Mouse (Mus musculus) thymus, adult 2 months (tissue): ENCODE data around the gene Smtn.

Experiments used
- CTCF ChIP-seq: fragments of 200-500 bp; IDR thresholded peaks from 2 replicates; pipeline ENCODE4 v1.5.1; 2012; ENCODE audit warnings: mild to moderate bottlenecking, control low read depth, low read length, moderate library complexity, borderline replicate concordance; ENCODE audit not compliant: control insufficient read depth, poor library complexity, insufficient read depth; ENCODE audit errors: extremely low read depth
- POLR2A ChIP-seq: fragments of 200-500 bp; IDR thresholded peaks from 2 replicates; pipeline ENCODE4 v1.6.1; 2012; ENCODE audit warnings: mild to moderate bottlenecking, low read length, control low read depth, moderate library complexity; ENCODE audit not compliant: control insufficient read depth, poor library complexity, insufficient read depth; ENCODE audit errors: extremely low read depth

DNA sequence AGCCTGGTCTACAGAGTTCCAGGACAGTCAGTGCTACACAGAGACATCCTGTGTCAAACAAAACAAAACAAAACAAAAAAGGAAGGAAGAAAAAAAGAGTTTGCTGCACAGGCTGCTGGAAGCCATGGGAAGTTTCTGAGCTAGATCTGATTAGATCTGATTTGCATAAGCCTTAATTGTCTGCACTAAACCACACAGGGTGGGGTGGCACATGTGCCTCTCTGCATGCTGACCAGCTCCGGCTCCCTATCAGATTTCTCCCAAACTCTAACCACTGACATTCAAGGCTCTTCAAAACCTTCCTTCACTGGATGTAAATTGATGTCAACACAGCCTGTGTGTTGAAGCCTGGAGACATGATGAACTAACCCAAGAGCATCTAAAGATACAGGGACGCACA lies 6.6 kb upstream of the Smtn start:
- no peak for TF ChIP-seq POLR2A
- TF ChIP-seq CTCF, result no peak
